Mouse (Mus musculus): Measurements from ENCODE around the gene Il12rb1. TPM values are rescaled to one million over a fixed set of nuclear protein-coding genes. Genes with fewer than 3 reads are reported as not detected.

Gene Il12rb1
- polyA plus RNA-seq, 1 experiment from 2014 or later: 0.16 TPM

- no peaks in the 10 kb centered on the region for H3K9me3 ChIP-seq (ENCODE audit: low read length)
- H3K4me3 ChIP-seq (ENCODE audit: low read depth, low read length): no peak overlapping the region
- no peaks in the 10 kb centered on the region for H3K36me3 ChIP-seq (ENCODE audit: insufficient read depth, low read length)
- TF ChIP-seq CTCF (IDR thresholded peaks at IDR 0.05) (no peak), EP300 (IDR thresholded peaks at IDR 0.05) (no peak)
- WGBS: 24% methylated on average over 10 of the region's 15 CpGs
- H3K27me3 ChIP-seq (replicated peaks; ENCODE audit: insufficient read depth, low read length): peaks cover 16% of the 10 kb centered on the region; the same call in 1 of the 2 replicates
- no peak overlapping the region for H3K9ac ChIP-seq (replicated peaks; ENCODE audit: low read depth)
- ATAC-seq (no peak), DNase-seq (ENCODE audit: low spot score) (no peak)
- no peak overlapping the region for H3K27ac ChIP-seq (ENCODE audit: low read length)
- H3K4me2 ChIP-seq (replicated peaks; ENCODE audit: low read depth, low read length): no peak overlapping the region
- peaks cover 12% of the 10 kb centered on the region; the same call in 1 of the 2 replicates for H3K4me1 ChIP-seq (ENCODE audit: insufficient read depth, low read depth, low read length)
Observed at GRCm38 (mm10) chr8:70801156-70801555, 7.1 kb upstream of the Il12rb1 start.

GRCm38 (mm10) chr8:70801830-70802229, 6.4 kb upstream of the Il12rb1 start:
- Histone ChIP-seq H3K9me3 (ENCODE audit: low read length) (no peaks in the 10 kb centered on the region), H3K4me1 (ENCODE audit: insufficient read depth, low read depth, low read length) (peaks cover 7% of the 10 kb centered on the region; the same call in 1 of the 2 replicates), H3K27me3 (replicated peaks; ENCODE audit: insufficient read depth, low read length) (peaks cover 16% of the 10 kb centered on the region; the same call in 1 of the 2 replicates), H3K36me3 (ENCODE audit: insufficient read depth, low read length) (no peaks in the 10 kb centered on the region), H3K9ac (replicated peaks; ENCODE audit: low read depth) (no peak overlapping the region), H3K27ac (ENCODE audit: low read length) (no peak overlapping the region), H3K4me3 (ENCODE audit: low read depth, low read length) (no peak overlapping the region), H3K4me2 (replicated peaks; ENCODE audit: low read depth, low read length) (no peak overlapping the region)
- WGBS: 73% methylated on average over 1 of the region's 1 CpGs
- DNase-seq (ENCODE audit: low spot score): no peak
- ATAC-seq: no peak
- TF ChIP-seq EP300 (IDR thresholded peaks at IDR 0.05) (no peak), CTCF (IDR thresholded peaks at IDR 0.05) (no peak)

GRCm38 (mm10) chr8:70802786-70803510, 5.3 kb upstream of the Il12rb1 start:
- H3K9ac ChIP-seq (replicated peaks; ENCODE audit: low read depth): no peak overlapping the region
- ATAC-seq (no peak), DNase-seq (ENCODE audit: low spot score) (no peak)
- TF ChIP-seq EP300 (IDR thresholded peaks at IDR 0.05) (no peak), CTCF (IDR thresholded peaks at IDR 0.05) (no peak)
- peaks cover 4% of the 10 kb centered on the region; the same call in 1 of the 2 replicates for H3K4me1 ChIP-seq (ENCODE audit: insufficient read depth, low read depth, low read length)
- no peak overlapping the region for H3K27ac ChIP-seq (ENCODE audit: low read length)
- no peaks in the 10 kb centered on the region for H3K9me3 ChIP-seq (ENCODE audit: low read length)
- peak overlapping the region; percentile 85; the same call in 1 of the 2 replicates for H3K4me2 ChIP-seq (replicated peaks; ENCODE audit: low read depth, low read length)
- H3K27me3 ChIP-seq (replicated peaks; ENCODE audit: insufficient read depth, low read length): peaks cover 16% of the 10 kb centered on the region; the same call in 1 of the 2 replicates
- H3K36me3 ChIP-seq (ENCODE audit: insufficient read depth, low read length): no peaks in the 10 kb centered on the region
- 53% methylated on average over 11 of the region's 11 CpGs for WGBS
- H3K4me3 ChIP-seq (ENCODE audit: low read depth, low read length): no peak overlapping the region

GRCm38 (mm10) chr8:70803761-70804480, 4.3 kb upstream of the Il12rb1 start:
- Histone ChIP-seq H3K4me3 (ENCODE audit: low read depth, low read length) (peak overlapping the region; percentile 47), H3K27me3 (replicated peaks; ENCODE audit: insufficient read depth, low read length) (peaks cover 16% of the 10 kb centered on the region; the same call in 1 of the 2 replicates), H3K9ac (replicated peaks; ENCODE audit: low read depth) (peak overlapping the region; percentile 38; the same call in 1 of the 2 replicates), H3K36me3 (ENCODE audit: insufficient read depth, low read length) (no peaks in the 10 kb centered on the region), H3K4me2 (replicated peaks; ENCODE audit: low read depth, low read length) (peak overlapping the region; percentile 85), H3K27ac (ENCODE audit: low read length) (0 out of 2 replicates have a peak overlapping the region, but pooled peaks have one; percentile 3), H3K4me1 (ENCODE audit: insufficient read depth, low read depth, low read length) (peaks cover 3% of the 10 kb centered on the region; the same call in 1 of the 2 replicates), H3K9me3 (ENCODE audit: low read length) (no peaks in the 10 kb centered on the region)
- peak; percentile 64 for DNase-seq (ENCODE audit: low spot score)
- WGBS: 2% methylated on average over 42 of the region's 47 CpGs
- no peak for TF ChIP-seq CTCF (IDR thresholded peaks at IDR 0.05)
- no peak for TF ChIP-seq EP300 (IDR thresholded peaks at IDR 0.05)
- peak; percentile 39 for ATAC-seq

GRCm38 (mm10) chr8:70804481-70805206, 3.6 kb upstream of the Il12rb1 start, which contains the start of gene Mast3:
Gene Mast3 (minus strand): TSS chr8:70805054.
- H3K4me3 ChIP-seq (ENCODE audit: low read depth, low read length): peak within 1 kb of the TSS; percentile 47
- H3K9me3 ChIP-seq (ENCODE audit: low read length): no peaks in the 10 kb centered on the region
- under 1% methylated on average over 45 of the region's 45 CpGs for WGBS
- H3K4me2 ChIP-seq (replicated peaks; ENCODE audit: low read depth, low read length): peak within 1 kb of the TSS; percentile 85
- peaks cover 11% of the 10 kb centered on the region; the same call in 1 of the 2 replicates for H3K27me3 ChIP-seq (replicated peaks; ENCODE audit: insufficient read depth, low read length)
- DNase-seq (ENCODE audit: low spot score): peak; percentile 95
- H3K36me3 ChIP-seq (ENCODE audit: insufficient read depth, low read length): no peaks in the 10 kb centered on the region
- TF ChIP-seq CTCF (IDR thresholded peaks at IDR 0.05) (no peak), EP300 (IDR thresholded peaks at IDR 0.05) (no peak)
- H3K9ac ChIP-seq (replicated peaks; ENCODE audit: low read depth): peak within 1 kb of the TSS; percentile 38; the same call in 1 of the 2 replicates
- H3K4me1 ChIP-seq (ENCODE audit: insufficient read depth, low read depth, low read length): peaks cover 3% of the 10 kb centered on the region; the same call in 1 of the 2 replicates
- ATAC-seq: peak; percentile 96
- 0 out of 2 replicates have a peak within 1 kb of the TSS, but pooled peaks have one; percentile 3 for H3K27ac ChIP-seq (ENCODE audit: low read length)

Data from lung, postnatal 0 days (tissue).